Mouse (Mus musculus): ENCODE results near the gene Slc25a18. TPM values are rescaled to one million over a fixed set of nuclear protein-coding genes. Genes with fewer than 3 reads are reported as not detected.
A peak's percentile ranks its signal among the peaks of the same experiment; 100 is the strongest.

Slc25a18 gene
- polyA plus RNA-seq, 1 experiment from 2014 or later: 1.8 TPM

GRCm38 (mm10) chr6:120771366-120771765 lies 2.0 kb upstream of the Slc25a18 start:
- no peak for DNase-seq (ENCODE audit: low spot score)

GRCm38 (mm10) chr6:120772025-120772424 lies 1.4 kb upstream of the Slc25a18 start:
- H3K9ac ChIP-seq (ENCODE audit: low read length): no peak overlapping the region
- H3K4me1 ChIP-seq (ENCODE audit: control insufficient read depth, insufficient read depth, low read length): 0 out of 2 replicates have a peak, but pooled peaks cover 5% of the 10 kb centered on the region
- no peak overlapping the region for H3K4me2 ChIP-seq (ENCODE audit: low read depth)
- H3K9me3 ChIP-seq (ENCODE audit: control insufficient read depth, low read length): no peaks in the 10 kb centered on the region
- H3K4me3 ChIP-seq (ENCODE audit: low read depth, low read length): no peak overlapping the region
- no peaks in the 10 kb centered on the region; the same call in 1 of the 2 replicates for H3K36me3 ChIP-seq (ENCODE audit: control insufficient read depth, insufficient read depth, low read length)
- no peak for ATAC-seq (ENCODE audit: insufficient read depth, low FRiP score, low TSS enrichment)
- peak overlapping the region; percentile 82; the same call in 1 of the 2 replicates for H3K27ac ChIP-seq (ENCODE audit: low read depth, low read length)
- no peak for DNase-seq (ENCODE audit: low spot score)
- no peaks in the 10 kb centered on the region for H3K27me3 ChIP-seq (ENCODE audit: control insufficient read depth, insufficient read depth, low read length)

More at GRCm38 (mm10) chr6:120771366-120771765, 2.0 kb upstream of the Slc25a18 start:
- 89% methylated on average over 1 of the region's 1 CpGs for WGBS
- Histone ChIP-seq H3K4me1 (ENCODE audit: control insufficient read depth, insufficient read depth, low read length) (0 out of 2 replicates have a peak, but pooled peaks cover 5% of the 10 kb centered on the region), H3K27ac (ENCODE audit: low read depth, low read length) (no peak overlapping the region), H3K36me3 (ENCODE audit: control insufficient read depth, insufficient read depth, low read length) (peaks cover 2% of the 10 kb centered on the region; the same call in 1 of the 2 replicates), H3K9me3 (ENCODE audit: control insufficient read depth, low read length) (no peaks in the 10 kb centered on the region), H3K4me2 (ENCODE audit: low read depth) (no peak overlapping the region), H3K27me3 (ENCODE audit: control insufficient read depth, insufficient read depth, low read length) (no peaks in the 10 kb centered on the region), H3K9ac (ENCODE audit: low read length) (no peak overlapping the region), H3K4me3 (ENCODE audit: low read depth, low read length) (no peak overlapping the region)
- ATAC-seq (ENCODE audit: insufficient read depth, low FRiP score, low TSS enrichment): no peak

- DNase-seq (ENCODE audit: low spot score) (no peak), ATAC-seq (ENCODE audit: insufficient read depth, low FRiP score, low TSS enrichment) (peak; percentile 43; the same call in 1 of the 2 replicates)
- WGBS: 83% methylated on average over 6 of the region's 6 CpGs
- Histone ChIP-seq H3K27ac (ENCODE audit: low read depth, low read length) (peak overlapping the region; percentile 82), H3K4me2 (ENCODE audit: low read depth) (no peak overlapping the region), H3K27me3 (ENCODE audit: control insufficient read depth, insufficient read depth, low read length) (no peaks in the 10 kb centered on the region), H3K9ac (ENCODE audit: low read length) (0 out of 2 replicates have a peak overlapping the region, but pooled peaks have one; percentile 9), H3K4me1 (ENCODE audit: control insufficient read depth, insufficient read depth, low read length) (0 out of 2 replicates have a peak, but pooled peaks cover 5% of the 10 kb centered on the region), H3K36me3 (ENCODE audit: control insufficient read depth, insufficient read depth, low read length) (no peaks in the 10 kb centered on the region; the same call in 1 of the 2 replicates), H3K4me3 (ENCODE audit: low read depth, low read length) (no peak overlapping the region), H3K9me3 (ENCODE audit: control insufficient read depth, low read length) (no peaks in the 10 kb centered on the region)
Measured at GRCm38 (mm10) chr6:120773763-120774162, 385 bp downstream of the Slc25a18 start.

- DNase-seq (ENCODE audit: low spot score): no peak
- Histone ChIP-seq H3K27ac (ENCODE audit: low read depth, low read length) (no peak overlapping the region), H3K27me3 (ENCODE audit: control insufficient read depth, insufficient read depth, low read length) (no peaks in the 10 kb centered on the region), H3K9ac (ENCODE audit: low read length) (no peak overlapping the region), H3K9me3 (ENCODE audit: control insufficient read depth, low read length) (no peaks in the 10 kb centered on the region), H3K4me2 (ENCODE audit: low read depth) (no peak overlapping the region), H3K4me1 (ENCODE audit: control insufficient read depth, insufficient read depth, low read length) (0 out of 2 replicates have a peak, but pooled peaks cover 5% of the 10 kb centered on the region), H3K4me3 (ENCODE audit: low read depth, low read length) (no peak overlapping the region), H3K36me3 (ENCODE audit: control insufficient read depth, insufficient read depth, low read length) (no peaks in the 10 kb centered on the region; the same call in 1 of the 2 replicates)
- 84% methylated on average over 3 of the region's 3 CpGs for WGBS
- no peak for ATAC-seq (ENCODE audit: insufficient read depth, low FRiP score, low TSS enrichment)
Measured at GRCm38 (mm10) chr6:120776286-120776685, 2.9 kb downstream of the Slc25a18 start.

GRCm38 (mm10) chr6:120777533-120777932 lies 4.2 kb downstream of the Slc25a18 start:
- Histone ChIP-seq H3K4me3 (ENCODE audit: low read depth, low read length) (no peak overlapping the region), H3K4me1 (ENCODE audit: control insufficient read depth, insufficient read depth, low read length) (0 out of 2 replicates have a peak, but pooled peaks cover 5% of the 10 kb centered on the region), H3K9ac (ENCODE audit: low read length) (no peak overlapping the region), H3K36me3 (ENCODE audit: control insufficient read depth, insufficient read depth, low read length) (no peaks in the 10 kb centered on the region; the same call in 1 of the 2 replicates), H3K4me2 (ENCODE audit: low read depth) (no peak overlapping the region), H3K27me3 (ENCODE audit: control insufficient read depth, insufficient read depth, low read length) (no peaks in the 10 kb centered on the region), H3K27ac (ENCODE audit: low read depth, low read length) (no peak overlapping the region), H3K9me3 (ENCODE audit: control insufficient read depth, low read length) (no peaks in the 10 kb centered on the region)
- DNase-seq (ENCODE audit: low spot score) (no peak), ATAC-seq (ENCODE audit: insufficient read depth, low FRiP score, low TSS enrichment) (no peak)
- 87% methylated on average over 9 of the region's 9 CpGs for WGBS

GRCm38 (mm10) chr6:120778226-120778625 lies 4.8 kb downstream of the Slc25a18 start:
- no peak overlapping the region for H3K4me3 ChIP-seq (ENCODE audit: low read depth, low read length)
- H3K27ac ChIP-seq (ENCODE audit: low read depth, low read length): no peak overlapping the region
- H3K9me3 ChIP-seq (ENCODE audit: control insufficient read depth, low read length): no peaks in the 10 kb centered on the region
- 47% methylated on average over 3 of the region's 3 CpGs for WGBS
- no peaks in the 10 kb centered on the region; the same call in 1 of the 2 replicates for H3K36me3 ChIP-seq (ENCODE audit: control insufficient read depth, insufficient read depth, low read length)
- H3K27me3 ChIP-seq (ENCODE audit: control insufficient read depth, insufficient read depth, low read length): no peaks in the 10 kb centered on the region
- no peak overlapping the region for H3K4me2 ChIP-seq (ENCODE audit: low read depth)
- no peak overlapping the region for H3K9ac ChIP-seq (ENCODE audit: low read length)
- 0 out of 2 replicates have a peak, but pooled peaks cover 5% of the 10 kb centered on the region for H3K4me1 ChIP-seq (ENCODE audit: control insufficient read depth, insufficient read depth, low read length)
- DNase-seq (ENCODE audit: low spot score) (no peak), ATAC-seq (ENCODE audit: insufficient read depth, low FRiP score, low TSS enrichment) (no peak)

- ATAC-seq (ENCODE audit: insufficient read depth, low FRiP score, low TSS enrichment) (no peak), DNase-seq (ENCODE audit: low spot score) (no peak)
- Histone ChIP-seq H3K4me3 (ENCODE audit: low read depth, low read length) (no peak overlapping the region), H3K4me1 (ENCODE audit: control insufficient read depth, insufficient read depth, low read length) (no peaks in the 10 kb centered on the region; the same call in 1 of the 2 replicates), H3K4me2 (ENCODE audit: low read depth) (no peak overlapping the region), H3K27me3 (ENCODE audit: control insufficient read depth, insufficient read depth, low read length) (no peaks in the 10 kb centered on the region), H3K27ac (ENCODE audit: low read depth, low read length) (no peak overlapping the region), H3K9ac (ENCODE audit: low read length) (no peak overlapping the region), H3K9me3 (ENCODE audit: control insufficient read depth, low read length) (no peaks in the 10 kb centered on the region), H3K36me3 (ENCODE audit: control insufficient read depth, insufficient read depth, low read length) (no peaks in the 10 kb centered on the region)
- 100% methylated on average over 2 of the region's 2 CpGs for WGBS
Measured at GRCm38 (mm10) chr6:120782948-120783347, 9.6 kb downstream of the Slc25a18 start.

- no peak overlapping the region for H3K9ac ChIP-seq (ENCODE audit: low read length)
- WGBS: 71% methylated on average over 7 of the region's 7 CpGs
- no peaks in the 10 kb centered on the region for H3K9me3 ChIP-seq (ENCODE audit: control insufficient read depth, low read length)
- H3K4me1 ChIP-seq (ENCODE audit: control insufficient read depth, insufficient read depth, low read length): no peaks in the 10 kb centered on the region; the same call in 1 of the 2 replicates
- H3K36me3 ChIP-seq (ENCODE audit: control insufficient read depth, insufficient read depth, low read length): no peaks in the 10 kb centered on the region
- no peak overlapping the region for H3K27ac ChIP-seq (ENCODE audit: low read depth, low read length)
- DNase-seq (ENCODE audit: low spot score): peak; percentile 45
- H3K4me3 ChIP-seq (ENCODE audit: low read depth, low read length): no peak overlapping the region
- H3K27me3 ChIP-seq (ENCODE audit: control insufficient read depth, insufficient read depth, low read length): no peaks in the 10 kb centered on the region
- no peak overlapping the region for H3K4me2 ChIP-seq (ENCODE audit: low read depth)
- ATAC-seq (ENCODE audit: insufficient read depth, low FRiP score, low TSS enrichment): no peak; the same call in 1 of the 2 replicates
Measured at GRCm38 (mm10) chr6:120784351-120784750, 11.0 kb downstream of the Slc25a18 start.

GRCm38 (mm10) chr6:120788068-120788607 lies 14.8 kb downstream of the Slc25a18 start:
- Histone ChIP-seq H3K9me3 (ENCODE audit: control insufficient read depth, low read length) (no peaks in the 10 kb centered on the region), H3K27me3 (ENCODE audit: control insufficient read depth, insufficient read depth, low read length) (no peaks in the 10 kb centered on the region), H3K4me2 (ENCODE audit: low read depth) (no peak overlapping the region), H3K36me3 (ENCODE audit: control insufficient read depth, insufficient read depth, low read length) (no peaks in the 10 kb centered on the region; the same call in 1 of the 2 replicates), H3K9ac (ENCODE audit: low read length) (no peak overlapping the region), H3K4me1 (ENCODE audit: control insufficient read depth, insufficient read depth, low read length) (peaks cover 2% of the 10 kb centered on the region), H3K4me3 (ENCODE audit: low read depth, low read length) (no peak overlapping the region), H3K27ac (ENCODE audit: low read depth, low read length) (no peak overlapping the region)
- DNase-seq (ENCODE audit: low spot score) (no peak), ATAC-seq (ENCODE audit: insufficient read depth, low FRiP score, low TSS enrichment) (no peak; the same call in 1 of the 2 replicates)
- WGBS: 74% methylated on average over 5 of the region's 5 CpGs
